Mouse (Mus musculus) liver, embryonic 12.5 days (tissue): ENCODE results near the gene Pip5k1a. TPM values are rescaled to one million over a fixed set of nuclear protein-coding genes. Genes with fewer than 3 reads are reported as not detected.

Experiments used
- ATAC-seq: fragments of 200-750 bp; cut with Nextera tagmentation; 2 replicates; pipeline ENCODE4 v1.8.0; 2017; ENCODE audit warnings: moderate number of reproducible peaks, mild to moderate bottlenecking, moderate library complexity
- H3K27ac ChIP-seq: fragments of 300-500 bp; sonication (generic); 2 replicates; pipeline ENCODE4 v1.5.1; 2016; ENCODE audit warnings: mild to moderate bottlenecking
- H3K27me3 ChIP-seq: fragments of 300-500 bp; sonication (generic); replicated peaks from 2 replicates; pipeline ENCODE4 v1.6.1; 2016; ENCODE audit warnings: mild to moderate bottlenecking, moderate library complexity
- H3K36me3 ChIP-seq: fragments of 300-500 bp; sonication (generic); 2 replicates; pipeline ENCODE4 v1.6.1; 2016; ENCODE audit warnings: mild to moderate bottlenecking, moderate library complexity
- H3K4me1 ChIP-seq: fragments of 300-500 bp; sonication (generic); 2 replicates; pipeline ENCODE4 v1.6.1; 2016
- H3K4me2 ChIP-seq: fragments of 300-500 bp; sonication (generic); 2 replicates; pipeline ENCODE4 v1.6.1; 2016; ENCODE audit warnings: mild to moderate bottlenecking, moderate library complexity
- H3K4me3 ChIP-seq: fragments of 300-500 bp; sonication (generic); 2 replicates; pipeline ENCODE4 v1.5.1; 2016; ENCODE audit warnings: mild to moderate bottlenecking, moderate library complexity
- H3K9ac ChIP-seq: fragments of 300-500 bp; sonication (generic); 2 replicates; pipeline ENCODE4 v1.6.1; 2016; ENCODE audit warnings: mild to moderate bottlenecking, moderate library complexity
- H3K9me3 ChIP-seq: fragments of 300-500 bp; sonication (generic); replicated peaks from 2 replicates; pipeline ENCODE4 v1.6.1; 2016; ENCODE audit warnings: mild to moderate bottlenecking, moderate library complexity
- WGBS: fragments of 180-500 bp; shearing (Covaris S2); methylation state at CpG from one replicate; pipeline ENCODE4 v1.1.7; 2016; ENCODE audit not compliant: insufficient replicate concordance; 5-methylcytosine and 5-hydroxymethylcytosine counted together
- microRNA-seq: library from miRNA; unstranded; fragments of <30 nt; microRNA quantifications from one replicate; pipeline ENCODE4, GENCODE M21; 2017
- polyA plus RNA-seq: library from polyadenylated mRNA; unstranded; fragments of >200 nt; fragmentation: Nextera tagmentation; extraction: Ambion mirVana; gene quantifications from 2 replicates; pipeline ENCODE4 v1.2.1, GENCODE M21; 2016

Pip5k1a gene
- polyA plus RNA-seq, 1 experiment from 2014 or later, result 11.3 TPM

DNA sequence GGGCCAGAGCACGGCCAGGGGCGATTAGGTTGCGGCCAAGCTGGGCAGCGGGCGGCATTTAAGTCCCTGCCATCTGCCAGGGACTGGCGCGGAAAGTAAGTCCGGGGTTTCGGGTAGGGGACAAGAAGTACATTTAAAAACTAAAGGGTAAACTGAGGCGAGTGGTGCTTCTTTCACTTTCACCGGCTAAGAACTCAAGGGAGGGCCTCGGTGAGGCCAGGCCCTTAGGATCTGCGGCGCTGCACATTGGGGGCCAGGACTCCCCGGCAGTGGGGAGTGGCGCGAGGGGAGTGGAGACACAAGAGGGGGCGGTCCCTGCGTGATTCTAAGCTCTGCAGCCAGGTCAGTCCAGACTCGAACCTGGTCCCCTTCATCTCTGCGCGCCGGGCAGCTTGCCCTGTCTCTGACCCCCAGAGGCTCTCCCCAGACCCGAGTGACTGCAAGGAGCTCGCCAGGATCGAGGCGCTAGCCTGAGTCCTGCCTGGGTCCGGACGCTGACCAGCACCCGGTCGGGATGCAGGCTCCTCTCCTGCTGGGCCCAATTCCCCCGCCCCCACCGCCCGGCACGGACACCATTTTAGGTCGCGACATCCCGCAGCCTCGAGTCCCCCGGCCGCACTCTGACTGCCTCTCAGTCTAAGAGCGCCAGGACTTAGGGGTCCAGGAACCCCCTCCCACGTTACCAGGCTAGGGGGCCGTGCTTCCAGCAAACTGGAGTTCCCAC is 92.1 kb downstream of the Pip5k1a start:
- no peak for ATAC-seq
- no peaks in the 10 kb centered on the region for H3K9me3 ChIP-seq
- H3K27me3 ChIP-seq, result no peaks in the 10 kb centered on the region
- H3K9ac ChIP-seq, result peak overlapping the region; percentile 87
- 1% methylated on average over 44 of the region's 44 CpGs for WGBS
- H3K4me3 ChIP-seq, result peak overlapping the region; percentile 91
- H3K36me3 ChIP-seq, result peaks cover 37% of the 10 kb centered on the region
- peak overlapping the region; percentile 97 for H3K27ac ChIP-seq
- H3K4me1 ChIP-seq, result peaks cover 46% of the 10 kb centered on the region
- peak overlapping the region; percentile 97 for H3K4me2 ChIP-seq

DNA sequence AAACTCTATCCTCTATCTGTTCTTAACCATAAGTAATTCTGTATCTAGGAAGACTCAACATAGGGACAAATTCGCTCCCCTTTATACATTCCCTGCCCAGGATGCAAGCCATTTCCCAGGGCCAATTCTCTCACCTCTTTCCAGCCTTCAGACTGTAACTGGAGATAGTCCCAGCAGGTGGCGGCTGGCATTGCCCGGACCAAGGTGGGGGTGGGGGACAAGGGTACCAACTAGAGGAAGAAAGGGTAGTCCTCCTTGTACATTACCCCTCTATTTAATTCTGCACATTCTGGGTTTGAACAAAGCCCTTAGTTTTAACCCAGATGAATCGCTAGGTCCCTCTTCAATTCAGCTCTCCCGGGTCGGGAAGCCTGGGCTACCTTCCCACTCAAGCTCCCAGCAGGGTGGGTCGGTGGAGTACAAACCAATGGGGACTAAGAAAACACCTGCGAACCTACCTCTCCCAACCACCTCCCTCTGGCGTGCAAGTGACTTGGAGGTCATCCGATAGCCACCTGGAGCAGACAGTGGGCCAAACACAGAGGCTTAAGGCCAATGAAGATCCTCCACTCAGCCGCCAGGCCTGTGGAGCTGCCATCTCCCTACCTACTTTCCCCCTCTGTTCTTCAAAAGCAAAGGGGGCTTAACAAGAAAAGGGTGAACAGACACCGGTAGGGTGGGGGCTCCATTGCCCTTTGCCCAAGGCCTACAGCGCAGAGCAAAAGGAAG is 92.9 kb downstream of the Pip5k1a start:
- no peaks in the 10 kb centered on the region for H3K27me3 ChIP-seq
- peak overlapping the region; percentile 97 for H3K27ac ChIP-seq
- ATAC-seq, result no peak
- H3K9me3 ChIP-seq, result no peaks in the 10 kb centered on the region
- peaks cover 46% of the 10 kb centered on the region for H3K4me1 ChIP-seq
- peak overlapping the region; percentile 97 for H3K4me2 ChIP-seq
- H3K4me3 ChIP-seq, result peak overlapping the region; percentile 91
- WGBS, result 22% methylated on average over 13 of the region's 13 CpGs
- H3K36me3 ChIP-seq, result peaks cover 44% of the 10 kb centered on the region
- H3K9ac ChIP-seq, result peak overlapping the region; percentile 87

GRCm38 (mm10) chr3:95012982-95013381 is 93.7 kb downstream of the Pip5k1a start:
- Histone ChIP-seq H3K27ac (no peak overlapping the region), H3K9ac (no peak overlapping the region), H3K27me3 (no peaks in the 10 kb centered on the region), H3K4me3 (no peak overlapping the region), H3K4me2 (peak overlapping the region; percentile 97), H3K36me3 (peaks cover 53% of the 10 kb centered on the region), H3K9me3 (no peaks in the 10 kb centered on the region), H3K4me1 (peaks cover 41% of the 10 kb centered on the region)
- 83% methylated on average over 3 of the region's 3 CpGs for WGBS
- no peak for ATAC-seq

DNA sequence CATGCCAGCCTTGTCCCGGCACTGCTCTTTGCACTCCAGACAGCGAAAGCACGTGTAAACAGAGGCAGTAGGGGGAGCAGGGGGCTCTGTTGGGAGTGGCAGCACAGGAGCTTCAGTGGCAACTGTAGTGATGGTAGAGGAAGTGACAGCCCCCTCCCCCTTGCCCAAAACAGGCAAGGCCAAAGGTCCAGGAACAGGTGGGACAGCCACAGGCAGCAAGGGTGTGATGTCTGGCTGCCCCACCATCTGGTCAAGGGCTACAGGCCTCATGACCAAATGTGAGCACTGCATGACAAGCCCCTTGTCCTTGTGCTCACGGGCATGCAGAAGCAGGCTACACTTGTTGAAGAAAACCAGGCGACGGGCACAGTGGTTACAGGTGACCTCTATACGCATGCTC is 96.3 kb downstream of the Pip5k1a start:
- H3K9ac ChIP-seq, result no peak overlapping the region
- 0 out of 2 replicates have a peak overlapping the region, but pooled peaks have one; percentile 7 for H3K27ac ChIP-seq
- H3K27me3 ChIP-seq, result no peaks in the 10 kb centered on the region
- peaks cover 77% of the 10 kb centered on the region for H3K36me3 ChIP-seq
- no peaks in the 10 kb centered on the region for H3K9me3 ChIP-seq
- H3K4me3 ChIP-seq, result no peak overlapping the region
- ATAC-seq, result no peak
- WGBS, result 81% methylated on average over 7 of the region's 7 CpGs
- H3K4me1 ChIP-seq, result peaks cover 29% of the 10 kb centered on the region
- no peak overlapping the region for H3K4me2 ChIP-seq

Small RNA genes within 50 kb of the gene (microRNA-seq; reads per million reads assigned to microRNA genes)
- gene Mir8099-1, result not detected

Other genes with a start within 250 kb of the Pip5k1a start
- gene Psmb4, start 220.0 kb downstream of the Pip5k1a start, polyA plus RNA-seq, result 207 and 214 TPM in 2 replicates
- 53.9 and 54.0 TPM in 2 replicates for gene Selenbp1, start 173.9 kb downstream of the Pip5k1a start, polyA plus RNA-seq
- 2.6 and 3.6 TPM in 2 replicates for gene Rfx5, start 152.9 kb downstream of the Pip5k1a start, polyA plus RNA-seq
- 12.6 and 13.1 TPM in 2 replicates for gene Pi4kb, start 132.2 kb downstream of the Pip5k1a start, polyA plus RNA-seq
- gene Zfp687, start 91.5 kb downstream of the Pip5k1a start, polyA plus RNA-seq, result 12.6 and 14.4 TPM in 2 replicates
- gene Psmd4, start 64.3 kb downstream of the Pip5k1a start, polyA plus RNA-seq, result 216 and 229 TPM in 2 replicates
- gene Vps72, start 4.1 kb upstream of the Pip5k1a start, polyA plus RNA-seq, result 53.7 and 56.2 TPM in 2 replicates
- 0.19 and 0.51 TPM in 2 replicates for gene Tmod4, start 17.5 kb upstream of the Pip5k1a start, polyA plus RNA-seq
- gene Scnm1, start 27.1 kb upstream of the Pip5k1a start, polyA plus RNA-seq, result 38.2 and 39.7 TPM in 2 replicates
- 7.9 and 8.6 TPM in 2 replicates for gene Lysmd1, start 27.2 kb upstream of the Pip5k1a start, polyA plus RNA-seq
- 5.1 and 5.3 TPM in 2 replicates for gene Tnfaip8l2, start 35.4 kb upstream of the Pip5k1a start, polyA plus RNA-seq
- gene Sema6c, start 53.5 kb upstream of the Pip5k1a start, polyA plus RNA-seq, result 1.9 and 2.1 TPM in 2 replicates
- 11.0 and 11.4 TPM in 2 replicates for gene Gabpb2, start 111.0 kb upstream of the Pip5k1a start, polyA plus RNA-seq
- 59.6 and 60.9 TPM in 2 replicates for gene Cdc42se1, start 121.8 kb upstream of the Pip5k1a start, polyA plus RNA-seq
- gene Mllt11, start 125.2 kb upstream of the Pip5k1a start, polyA plus RNA-seq, result 4.3 and 4.5 TPM in 2 replicates
- gene Gm128, start 134.7 kb upstream of the Pip5k1a start, polyA plus RNA-seq, result 0.33 and 0.38 TPM in 2 replicates
- gene Bnipl, start 144.3 kb upstream of the Pip5k1a start, polyA plus RNA-seq, result not detected in 2 replicates
- gene Mindy1, start 174.4 kb upstream of the Pip5k1a start, polyA plus RNA-seq, result 18.8 and 22.5 TPM in 2 replicates
- 11.8 and 12.1 TPM in 2 replicates for gene Prune1, start 175.1 kb upstream of the Pip5k1a start, polyA plus RNA-seq
- gene Anxa9, start 200.2 kb upstream of the Pip5k1a start, polyA plus RNA-seq, result 3.1 and 4.6 TPM in 2 replicates
- gene Cers2, start 207.9 kb upstream of the Pip5k1a start, polyA plus RNA-seq, result 134 and 135 TPM in 2 replicates